Mouse (Mus musculus): ENCODE measurements at regions not wholly inside any gene's neighbourhood (a gene's known extent, or its start where the extent isn't known, plus 50 kb on each side); places are given as distances from the start of the nearest gene placed in this dataset.

- Histone ChIP-seq H3K27ac (no peak overlapping the region), H3K4me3 (ENCODE audit: inconsistent target) (no peak overlapping the region), H3K36me3 (ENCODE audit: inconsistent target) (no peaks in the 10 kb centered on the region), H3K79me2 (ENCODE audit: inconsistent target) (no peaks in the 10 kb centered on the region)
- WGBS (ENCODE audit: missing documents) = 9% methylated on average over 2 of the region's 2 CpGs
Observed at GRCm38 (mm10) chr2:11853210-11853973, 75.7 kb downstream of the Ankrd16 start.

- 39% methylated on average over 2 of the region's 2 CpGs for WGBS (ENCODE audit: missing documents)
- H3K79me2 ChIP-seq (ENCODE audit: inconsistent target) = no peaks in the 10 kb centered on the region
- no peak overlapping the region for H3K4me3 ChIP-seq (ENCODE audit: inconsistent target)
Observed at GRCm38 (mm10) chr2:11869983-11870382, 92.3 kb downstream of the Ankrd16 start.

GRCm38 (mm10) chr2:11880005-11880404 is 102.3 kb downstream of the Ankrd16 start:
- WGBS (ENCODE audit: missing documents) = 20% methylated on average over 1 of the region's 1 CpGs
- Histone ChIP-seq H3K27ac (no peak overlapping the region), H3K4me3 (ENCODE audit: inconsistent target) (no peak overlapping the region), H3K36me3 (ENCODE audit: inconsistent target) (no peaks in the 10 kb centered on the region), H3K79me2 (ENCODE audit: inconsistent target) (no peaks in the 10 kb centered on the region)

More at GRCm38 (mm10) chr2:11869983-11870382, 92.3 kb downstream of the Ankrd16 start:
- H3K36me3 ChIP-seq (ENCODE audit: inconsistent target) = no peaks in the 10 kb centered on the region
- no peak overlapping the region for H3K27ac ChIP-seq

- 29% methylated on average over 6 of the region's 7 CpGs for WGBS (ENCODE audit: missing documents)
- Histone ChIP-seq H3K27ac (no peak overlapping the region), H3K36me3 (ENCODE audit: inconsistent target) (no peaks in the 10 kb centered on the region), H3K4me3 (ENCODE audit: inconsistent target) (no peak overlapping the region), H3K79me2 (ENCODE audit: inconsistent target) (no peaks in the 10 kb centered on the region)
Observed at GRCm38 (mm10) chr2:11894792-11895568, 117.3 kb downstream of the Ankrd16 start.

- H3K4me3 ChIP-seq (ENCODE audit: inconsistent target) = no peak overlapping the region
- WGBS (ENCODE audit: missing documents) = 93% methylated on average over 11 of the region's 11 CpGs
- H3K79me2 ChIP-seq (ENCODE audit: inconsistent target) = no peaks in the 10 kb centered on the region
- no peaks in the 10 kb centered on the region for H3K36me3 ChIP-seq (ENCODE audit: inconsistent target)
- H3K27ac ChIP-seq = no peak overlapping the region
Observed at GRCm38 (mm10) chr2:11899698-11900660, 122.3 kb downstream of the Ankrd16 start.

- 100% methylated on average over 1 of the region's 1 CpGs for WGBS (ENCODE audit: missing documents)
Observed at GRCm38 (mm10) chr2:11914782-11915181, 137.1 kb downstream of the Ankrd16 start.

GRCm38 (mm10) chr2:11917373-11917772 is 139.7 kb downstream of the Ankrd16 start:
- no peak overlapping the region for H3K27ac ChIP-seq
- no peaks in the 10 kb centered on the region for H3K79me2 ChIP-seq (ENCODE audit: inconsistent target)
- H3K36me3 ChIP-seq (ENCODE audit: inconsistent target) = no peaks in the 10 kb centered on the region
- no peak overlapping the region for H3K4me3 ChIP-seq (ENCODE audit: inconsistent target)

More at GRCm38 (mm10) chr2:11914782-11915181, 137.1 kb downstream of the Ankrd16 start:
- H3K79me2 ChIP-seq (ENCODE audit: inconsistent target) = no peaks in the 10 kb centered on the region
- H3K27ac ChIP-seq = no peak overlapping the region
- no peaks in the 10 kb centered on the region for H3K36me3 ChIP-seq (ENCODE audit: inconsistent target)
- no peak overlapping the region for H3K4me3 ChIP-seq (ENCODE audit: inconsistent target)

- H3K27ac ChIP-seq = no peak overlapping the region
- H3K79me2 ChIP-seq (ENCODE audit: inconsistent target) = no peaks in the 10 kb centered on the region
- H3K36me3 ChIP-seq (ENCODE audit: inconsistent target) = no peaks in the 10 kb centered on the region
- WGBS (ENCODE audit: missing documents) = 67% methylated on average over 5 of the region's 5 CpGs
- no peak overlapping the region for H3K4me3 ChIP-seq (ENCODE audit: inconsistent target)
Observed at GRCm38 (mm10) chr2:11918070-11918469, 140.4 kb downstream of the Ankrd16 start.

GRCm38 (mm10) chr2:11960777-11961176 is 183.1 kb downstream of the Ankrd16 start:
- Histone ChIP-seq H3K36me3 (ENCODE audit: inconsistent target) (no peaks in the 10 kb centered on the region), H3K79me2 (ENCODE audit: inconsistent target) (no peaks in the 10 kb centered on the region), H3K4me3 (ENCODE audit: inconsistent target) (no peak overlapping the region), H3K27ac (no peak overlapping the region)
- WGBS (ENCODE audit: missing documents) = 83% methylated on average over 3 of the region's 3 CpGs

GRCm38 (mm10) chr2:11965374-11965773 is 187.7 kb downstream of the Ankrd16 start:
- no peak overlapping the region for H3K4me3 ChIP-seq (ENCODE audit: inconsistent target)
- H3K27ac ChIP-seq = no peak overlapping the region
- H3K36me3 ChIP-seq (ENCODE audit: inconsistent target) = no peaks in the 10 kb centered on the region
- H3K79me2 ChIP-seq (ENCODE audit: inconsistent target) = no peaks in the 10 kb centered on the region
- 94% methylated on average over 3 of the region's 3 CpGs for WGBS (ENCODE audit: missing documents)

GRCm38 (mm10) chr2:11967001-11967400 is 189.3 kb downstream of the Ankrd16 start:
- Histone ChIP-seq H3K79me2 (ENCODE audit: inconsistent target) (no peaks in the 10 kb centered on the region), H3K27ac (no peak overlapping the region), H3K4me3 (ENCODE audit: inconsistent target) (no peak overlapping the region), H3K36me3 (ENCODE audit: inconsistent target) (no peaks in the 10 kb centered on the region)
- WGBS (ENCODE audit: missing documents) = 84% methylated on average over 2 of the region's 2 CpGs

- Histone ChIP-seq H3K27ac (no peak overlapping the region), H3K4me3 (ENCODE audit: inconsistent target) (no peak overlapping the region), H3K36me3 (ENCODE audit: inconsistent target) (no peaks in the 10 kb centered on the region), H3K79me2 (ENCODE audit: inconsistent target) (no peaks in the 10 kb centered on the region)
- WGBS (ENCODE audit: missing documents) = 41% methylated on average over 4 of the region's 5 CpGs
Observed at GRCm38 (mm10) chr2:11971972-11972371, 194.3 kb downstream of the Ankrd16 start.

GRCm38 (mm10) chr2:12001938-12002899 is 224.5 kb downstream of the Ankrd16 start:
- H3K4me3 ChIP-seq (ENCODE audit: inconsistent target) = no peak overlapping the region
- WGBS (ENCODE audit: missing documents) = 33% methylated on average over 24 of the region's 24 CpGs
- no peaks in the 10 kb centered on the region for H3K79me2 ChIP-seq (ENCODE audit: inconsistent target)
- no peak overlapping the region for H3K27ac ChIP-seq
- no peaks in the 10 kb centered on the region for H3K36me3 ChIP-seq (ENCODE audit: inconsistent target)
